Mouse (Mus musculus) heart, adult 2 months (tissue): ENCODE measurements around the gene Samhd1.

Experiments used
- EP300 ChIP-seq: fragments of 200-500 bp; IDR thresholded peaks from 2 replicates; pipeline ENCODE4 v1.6.1; 2011; ENCODE audit warnings: low read depth, low read length, control low read depth; ENCODE audit not compliant: insufficient read depth
- POLR2A ChIP-seq: fragments of 200-500 bp; IDR thresholded peaks from 2 replicates; pipeline ENCODE4 v1.6.1; 2011; ENCODE audit warnings: mild to moderate bottlenecking, low read depth, low read length, control low read depth; ENCODE audit not compliant: insufficient read depth

GRCm38 (mm10) chr2:157084831-157085585, 50.1 kb downstream of the Samhd1 start:
- no peak for TF ChIP-seq POLR2A
- TF ChIP-seq EP300: no peak
